Mouse (Mus musculus) kidney, adult 2 months (tissue): ENCODE measurements around the gene Esrrg. TPM values are rescaled to one million over a fixed set of nuclear protein-coding genes. Genes with fewer than 3 reads are reported as not detected.

ENCODE experiments used
- DNase-seq: peaks from one replicate; pipeline ENCODE4 v3.0.0; 2021
- H3K27ac ChIP-seq: fragments of 200-500 bp; 2 replicates; pipeline ENCODE4 v1.5.1; 2012; ENCODE audit warnings: low read depth, low read length, control low read depth, inconsistent platforms; ENCODE audit not compliant: insufficient read depth
- H3K27me3 ChIP-seq: fragments of 200-500 bp; replicated peaks from 2 replicates; pipeline ENCODE4 v1.6.1; 2012; ENCODE audit warnings: mild to moderate bottlenecking, moderate library complexity, low read length, inconsistent platforms; ENCODE audit not compliant: control insufficient read depth, insufficient read depth
- H3K36me3 ChIP-seq: fragments of 200-500 bp; 2 replicates; pipeline ENCODE4 v1.6.1; 2012; ENCODE audit warnings: mild to moderate bottlenecking, moderate library complexity, low read length, inconsistent platforms; ENCODE audit not compliant: control insufficient read depth, insufficient read depth
- H3K4me1 ChIP-seq: fragments of 200-500 bp; 2 replicates; pipeline ENCODE4 v1.6.1; 2011; ENCODE audit warnings: low read length; ENCODE audit not compliant: control insufficient read depth, insufficient read depth
- H3K4me3 ChIP-seq: fragments of 200-500 bp; 2 replicates; pipeline ENCODE4 v1.5.1; 2011; ENCODE audit warnings: mild to moderate bottlenecking, low read depth, low read length, control low read depth; ENCODE audit not compliant: insufficient read depth
- CTCF ChIP-seq: fragments of 200-500 bp; conservative IDR thresholded peaks from 2 replicates; pipeline ENCODE4 v1.5.1; 2011; ENCODE audit warnings: low read depth, mild to moderate bottlenecking, control low read depth, low read length, moderate library complexity, mixed read lengths; ENCODE audit not compliant: insufficient read depth, insufficient read length
- POLR2A ChIP-seq: fragments of 200-500 bp; IDR thresholded peaks from one replicate; pipeline ENCODE4 v1.6.1; 2011; ENCODE audit warnings: low read depth, low read length, control low read depth
- WGBS: fragments of 180-500 bp; shearing (Covaris S2); methylation state at CpG from one replicate; pipeline ENCODE4 v1.1.7; 2018; 5-methylcytosine and 5-hydroxymethylcytosine counted together
- polyA plus RNA-seq: library from polyadenylated mRNA; depleted of rRNA; stranded (reverse); fragments of >200 nt; gene quantifications from 2 replicates; pipeline ENCODE4 v1.2.3, GENCODE M21; 2012

Gene Esrrg
- polyA plus RNA-seq, 1 experiment, result 24.2 TPM

GRCm38 (mm10) chr1:187990161-187990560 lies 381.6 kb downstream of the Esrrg start:
- TF ChIP-seq CTCF (peak; percentile 50), POLR2A (no peak)
- Histone ChIP-seq H3K27me3 (no peaks in the 10 kb centered on the region), H3K27ac (no peak overlapping the region), H3K4me3 (no peak overlapping the region), H3K4me1 (no peaks in the 10 kb centered on the region), H3K36me3 (no peaks in the 10 kb centered on the region)
- DNase-seq, result no peak

DNA sequence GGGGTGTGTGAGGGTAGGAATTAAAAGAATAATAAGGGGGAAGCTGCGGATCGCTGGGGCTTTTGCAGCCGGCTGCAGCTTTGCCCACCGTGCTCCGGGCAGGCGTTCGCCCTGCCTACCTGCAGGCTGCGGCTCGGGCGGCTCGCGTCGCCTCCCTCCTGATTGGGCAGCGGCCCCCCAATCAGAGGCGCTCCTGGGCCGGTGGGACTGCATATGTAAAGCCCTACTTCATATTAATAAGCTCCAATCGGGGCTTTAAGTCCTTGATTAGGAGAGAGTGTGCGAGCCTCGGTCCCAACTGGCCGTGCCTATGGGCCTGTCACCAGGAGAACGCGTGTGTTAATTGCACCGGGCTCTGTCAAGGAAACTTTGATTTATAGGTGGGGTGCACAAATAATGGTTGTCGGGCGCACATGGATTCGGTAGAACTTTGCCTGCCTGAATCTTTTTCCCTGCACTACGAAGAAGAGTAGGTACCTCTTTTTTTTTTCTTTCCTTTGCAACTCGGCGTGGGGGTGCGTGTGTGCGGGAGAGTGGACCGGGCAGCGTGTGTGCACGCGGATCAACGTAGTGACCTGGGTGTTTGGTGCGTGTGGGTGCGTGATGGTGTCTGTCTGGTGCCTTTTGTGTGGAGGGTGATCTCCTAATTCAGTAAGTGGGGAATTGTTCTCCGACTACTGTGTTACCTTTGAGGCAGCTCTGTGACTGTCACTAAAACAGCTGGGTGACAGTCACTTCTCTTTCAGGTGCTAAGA lies 389.2 kb downstream of the Esrrg start:
- DNase-seq, result peak; percentile 75
- no peaks in the 10 kb centered on the region for H3K27me3 ChIP-seq
- H3K27ac ChIP-seq, result no peak overlapping the region
- WGBS, result 1% methylated on average over 39 of the region's 39 CpGs
- peak overlapping the region; percentile 53 for H3K4me3 ChIP-seq
- TF ChIP-seq POLR2A (no peak), CTCF (no peak)
- 0 out of 2 replicates have a peak, but pooled peaks cover 5% of the 10 kb centered on the region for H3K4me1 ChIP-seq
- no peaks in the 10 kb centered on the region for H3K36me3 ChIP-seq

DNA sequence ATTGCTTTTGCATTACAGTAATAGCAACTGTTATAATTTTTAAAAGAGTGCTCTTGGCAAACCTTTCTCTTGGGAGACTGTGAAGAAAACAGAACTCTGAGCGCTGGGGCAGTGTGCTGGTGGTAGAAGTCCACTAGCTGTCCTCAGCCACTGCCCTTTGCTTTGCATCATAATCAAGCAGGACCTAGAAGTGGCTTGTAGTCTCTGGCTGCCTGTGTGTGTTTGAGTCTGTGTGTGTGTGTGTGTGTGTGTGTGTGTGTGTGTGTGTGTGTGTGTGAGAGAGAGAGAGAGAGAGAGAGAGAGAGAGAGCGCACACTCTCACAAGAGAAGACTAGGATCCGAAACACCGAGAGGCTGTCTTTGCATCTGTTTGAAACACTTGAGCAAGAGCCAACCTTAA lies 390.5 kb downstream of the Esrrg start:
- Histone ChIP-seq H3K4me1 (0 out of 2 replicates have a peak, but pooled peaks cover 5% of the 10 kb centered on the region), H3K27ac (no peak overlapping the region), H3K27me3 (no peaks in the 10 kb centered on the region), H3K4me3 (no peak overlapping the region), H3K36me3 (no peaks in the 10 kb centered on the region)
- 52% methylated on average over 4 of the region's 4 CpGs for WGBS
- peak; percentile 20 for DNase-seq
- TF ChIP-seq POLR2A, result no peak
- no peak for TF ChIP-seq CTCF

DNA sequence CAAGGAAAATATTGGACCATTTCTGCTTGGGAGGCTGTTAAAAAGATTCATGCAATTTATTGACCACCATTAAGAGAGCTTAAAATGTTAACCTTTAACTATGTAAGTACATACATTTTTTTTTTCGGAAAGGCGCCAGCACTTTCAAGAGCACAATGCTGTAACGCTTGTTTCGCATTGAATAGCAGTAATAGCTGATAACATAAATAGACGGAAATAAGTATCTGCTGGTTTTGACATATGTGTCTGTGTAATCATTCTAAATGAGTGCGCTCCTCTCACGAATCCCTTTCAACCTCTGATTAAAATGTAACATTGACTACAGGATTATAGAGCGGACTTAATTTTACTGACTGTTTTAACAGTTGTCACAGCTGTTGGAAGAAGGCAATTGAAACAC lies 391.6 kb downstream of the Esrrg start:
- DNase-seq, result no peak
- Histone ChIP-seq H3K27me3 (no peaks in the 10 kb centered on the region), H3K36me3 (no peaks in the 10 kb centered on the region), H3K27ac (no peak overlapping the region), H3K4me3 (no peak overlapping the region), H3K4me1 (0 out of 2 replicates have a peak, but pooled peaks cover 5% of the 10 kb centered on the region)
- WGBS, result 56% methylated on average over 8 of the region's 8 CpGs
- TF ChIP-seq CTCF (no peak), POLR2A (no peak)

DNA sequence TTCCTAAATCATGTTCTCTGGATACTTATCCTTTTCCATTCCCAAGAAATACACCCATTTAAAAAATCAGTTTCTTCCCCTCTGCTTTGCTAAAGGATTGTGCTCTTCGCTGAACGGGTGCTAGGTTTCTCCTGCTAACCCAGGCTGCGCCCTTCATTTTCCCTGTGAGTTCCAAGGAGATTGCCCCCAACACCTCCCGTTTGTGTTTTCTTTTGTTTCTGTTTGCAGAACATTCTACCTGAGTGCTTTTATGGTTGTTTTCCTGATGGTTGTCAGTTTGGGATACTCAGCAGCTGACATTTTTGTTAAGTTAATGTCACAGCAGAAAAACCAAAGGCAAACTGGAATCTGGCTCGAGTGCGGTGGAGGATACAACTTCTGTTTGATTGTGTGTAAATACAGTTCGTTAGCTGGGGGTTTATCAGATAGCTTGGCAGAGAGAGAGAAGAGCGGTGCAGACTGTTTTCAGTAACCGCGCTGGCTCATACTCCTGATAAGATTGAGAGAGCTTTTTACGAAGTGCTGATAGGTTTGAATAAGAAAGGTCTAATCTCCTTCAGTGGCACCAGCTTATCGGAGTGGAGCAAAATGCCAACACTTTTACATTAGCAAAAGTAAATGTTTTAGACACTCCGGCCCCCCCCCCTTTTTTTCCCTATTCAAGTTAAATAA lies 398.4 kb downstream of the Esrrg start:
- 66% methylated on average over 13 of the region's 13 CpGs for WGBS
- TF ChIP-seq POLR2A (no peak), CTCF (no peak)
- no peak overlapping the region for H3K4me3 ChIP-seq
- DNase-seq, result no peak
- peaks cover 3% of the 10 kb centered on the region; the same call in 1 of the 2 replicates for H3K4me1 ChIP-seq
- H3K27me3 ChIP-seq, result no peaks in the 10 kb centered on the region
- H3K36me3 ChIP-seq, result no peaks in the 10 kb centered on the region
- no peak overlapping the region for H3K27ac ChIP-seq

- Histone ChIP-seq H3K27ac (no peak overlapping the region), H3K36me3 (no peaks in the 10 kb centered on the region), H3K27me3 (no peaks in the 10 kb centered on the region), H3K4me3 (no peak overlapping the region), H3K4me1 (peaks cover 3% of the 10 kb centered on the region; the same call in 1 of the 2 replicates)
- 75% methylated on average over 13 of the region's 13 CpGs for WGBS
- TF ChIP-seq POLR2A, result no peak
- no peak for TF ChIP-seq CTCF
- no peak for DNase-seq
Observed at GRCm38 (mm10) chr1:188008476-188008875, 399.9 kb downstream of the Esrrg start.

- peaks cover 3% of the 10 kb centered on the region; the same call in 1 of the 2 replicates for H3K4me1 ChIP-seq
Observed at GRCm38 (mm10) chr1:188009868-188010267, 401.3 kb downstream of the Esrrg start.

More at GRCm38 (mm10) chr1:188009868-188010267, 401.3 kb downstream of the Esrrg start:
- TF ChIP-seq POLR2A, result no peak
- TF ChIP-seq CTCF, result no peak
- 69% methylated on average over 5 of the region's 5 CpGs for WGBS
- Histone ChIP-seq H3K27me3 (no peaks in the 10 kb centered on the region), H3K27ac (no peak overlapping the region), H3K36me3 (no peaks in the 10 kb centered on the region), H3K4me3 (no peak overlapping the region)
- DNase-seq, result no peak
